Mouse (Mus musculus) heart, adult 2 months (tissue): ENCODE data around the gene B4gat1.

Source experiments
- CTCF ChIP-seq: fragments of 200-600 bp; IDR thresholded peaks from 2 replicates; pipeline ENCODE4 v1.8.1; 2022; ENCODE audit warnings: antibody characterized with exemption, mild to moderate bottlenecking, moderate library complexity
- EP300 ChIP-seq: fragments of 200-500 bp; IDR thresholded peaks from 2 replicates; pipeline ENCODE4 v1.6.1; 2011; ENCODE audit warnings: low read depth, low read length, control low read depth; ENCODE audit not compliant: insufficient read depth
- POLR2A ChIP-seq: fragments of 200-500 bp; IDR thresholded peaks from 2 replicates; pipeline ENCODE4 v1.6.1; 2011; ENCODE audit warnings: mild to moderate bottlenecking, low read depth, low read length, control low read depth; ENCODE audit not compliant: insufficient read depth

DNA sequence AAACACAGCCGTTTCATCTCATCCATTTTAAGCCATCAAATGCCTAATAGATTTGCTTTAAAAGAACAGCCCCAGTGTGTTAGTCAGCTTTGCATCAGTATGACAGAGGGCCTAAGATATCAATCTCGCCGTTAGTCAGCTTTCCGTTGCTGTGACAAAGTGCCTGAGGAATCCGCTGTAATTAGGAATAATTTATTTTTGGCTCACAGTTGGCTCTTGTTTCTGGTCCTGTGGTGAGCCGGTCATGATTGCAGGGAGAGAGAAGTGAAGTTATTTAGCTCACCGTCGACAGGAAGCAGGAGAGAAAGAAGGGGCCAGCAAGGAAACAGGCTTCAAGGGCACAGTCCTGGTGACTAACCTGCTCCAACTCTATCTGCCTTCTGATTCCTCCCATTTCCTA is 25.5 kb upstream of the B4gat1 start:
- TF ChIP-seq CTCF (no peak), EP300 (no peak), POLR2A (no peak)
